ENCODE assay signal across 9 mouse cellular contexts in the genomic region with DNA sequence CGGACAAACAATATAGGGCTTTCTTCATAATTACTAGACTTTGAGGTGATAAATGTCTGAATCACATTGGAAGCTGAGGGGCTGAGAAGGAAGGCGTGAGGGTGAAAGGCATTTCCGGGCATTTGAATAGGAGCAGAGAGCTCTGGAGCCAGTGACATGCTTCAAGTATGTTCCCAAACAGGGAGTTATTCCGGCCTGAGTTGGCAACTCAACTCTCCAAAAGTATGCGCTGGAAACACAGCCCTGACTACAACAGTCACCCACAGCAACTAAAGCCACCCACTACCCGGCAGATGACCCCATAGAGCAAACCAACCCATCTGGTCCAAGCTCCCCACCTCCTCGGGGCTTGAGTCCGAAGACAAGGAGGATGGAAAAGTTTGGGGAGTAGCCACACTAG. TPM values are rescaled to one million over a fixed set of nuclear protein-coding genes. Genes with fewer than 3 reads are reported as not detected.
A peak's percentile ranks its signal among the peaks of the same experiment; 100 is the strongest.
DNase-seq lines count a peak whose midpoint lies in the region; ATAC-seq and TF ChIP-seq lines count a peak whose summit lies in the region.
"Had no signal": no experiment of that assay in that cellular context is flagged by ENCODE, and none has a peak within 500 bp of the region (broad histone marks: within the 10 kb centered on the region; RNA-seq: fewer than 3 reads in every experiment).

No protein-coding gene starts in this region.

- H3K9me3 ChIP-seq in kidney, embryonic 14.5 days (ENCODE audit: control insufficient read depth, low read length) = no peaks in the 10 kb centered on the region
- H3K9me3 ChIP-seq in limb, embryonic 11.5 days (ENCODE audit: control insufficient read depth, low read length) = no peaks in the 10 kb centered on the region
- H3K9me3 ChIP-seq in neural tube, embryonic 12.5 days = no peaks in the 10 kb centered on the region

- H3K9ac ChIP-seq in kidney, embryonic 14.5 days (ENCODE audit: low read depth, low read length) = no peak overlapping the region
- no peak overlapping the region for H3K9ac ChIP-seq in limb, embryonic 11.5 days (ENCODE audit: low read length)
- H3K9ac ChIP-seq in neural tube, embryonic 12.5 days = no peak overlapping the region

- no peak for TF ChIP-seq CTCF in cerebellum, adult 2 months (IDR thresholded peaks at IDR 0.05; ENCODE audit: borderline replicate concordance, insufficient read depth, low read depth, low read length)

- H3K4me2 ChIP-seq in kidney, embryonic 14.5 days (replicated peaks; ENCODE audit: low read depth, low read length) = peak overlapping the region; percentile 51
- H3K4me2 ChIP-seq in limb, embryonic 11.5 days (ENCODE audit: low read depth, severe bottlenecking) = peak overlapping the region; percentile 48
- H3K4me2 ChIP-seq in neural tube, embryonic 12.5 days (replicated peaks) = peak overlapping the region; percentile 66

- no peak for ATAC-seq in kidney, embryonic 14.5 days (ENCODE audit: low FRiP score, low TSS enrichment)
- ATAC-seq in limb, embryonic 11.5 days (ENCODE audit: insufficient number of reproducible peaks, low FRiP score, low TSS enrichment, low read depth) = no peak
- no peak for ATAC-seq in neural tube, embryonic 12.5 days (ENCODE audit: low FRiP score, low read depth)

- H3K27me3 ChIP-seq in kidney, embryonic 14.5 days (ENCODE audit: control insufficient read depth, insufficient read depth, low read length) = no peaks in the 10 kb centered on the region; the same call in none of the 2 replicates
- H3K27me3 ChIP-seq in limb, embryonic 11.5 days (ENCODE audit: control insufficient read depth, insufficient read depth, low read length) = peaks cover 12% of the 10 kb centered on the region
- H3K27me3 ChIP-seq in neural tube, embryonic 12.5 days (replicated peaks) = peaks cover 15% of the 10 kb centered on the region
- no peaks in the 10 kb centered on the region for H3K27me3 ChIP-seq in cerebellum, adult 2 months (ENCODE audit: control insufficient read depth, insufficient read depth, low read length)

- 39% methylated on average over 8 of the region's 8 CpGs for WGBS in kidney, embryonic 14.5 days
- 43% methylated on average over 8 of the region's 8 CpGs for WGBS in limb, embryonic 11.5 days
- WGBS in neural tube, embryonic 12.5 days = 46% methylated on average over 8 of the region's 8 CpGs
- WGBS in cerebellum, adult 2 months = 45% methylated on average over 8 of the region's 8 CpGs

- DNase-seq in kidney, adult 8-10 months = no peak
- DNase-seq in heart, adult 9 months (ENCODE audit: low spot score in 2 of 2) = peak; percentile 3 to 13
- DNase-seq in limb, embryonic 11.5 days (ENCODE audit: low spot score) = peak; percentile 21
- DNase-seq in cerebellum, adult 2 months = no peak
- DNase-seq in yolk sac, embryonic 10.5 days (ENCODE audit: low spot score) = no peak
- DNase-seq in spleen, postnatal 14 days (ENCODE audit: low spot score in 2 of 2) = no peak
- DNase-seq: cerebellum, adult 9-10 months had no signal

- H3K27ac ChIP-seq in kidney, embryonic 14.5 days (ENCODE audit: low read depth, low read length) = no peak overlapping the region
- no peak overlapping the region for H3K27ac ChIP-seq in limb, embryonic 11.5 days (replicated peaks; ENCODE audit: low read depth, low read length)
- no peak overlapping the region for H3K27ac ChIP-seq in neural tube, embryonic 12.5 days
- no peak overlapping the region for H3K27ac ChIP-seq in cerebellum, adult 2 months (ENCODE audit: insufficient read depth, low read length)

- peak overlapping the region; percentile 26; the same call in 1 of the 2 replicates for H3K4me3 ChIP-seq in kidney, embryonic 14.5 days (ENCODE audit: low read length)
- H3K4me3 ChIP-seq in limb, embryonic 11.5 days (ENCODE audit: low read depth, low read length) = no peak overlapping the region; the same call in 1 of the 2 replicates
- peak overlapping the region; percentile 27 for H3K4me3 ChIP-seq in neural tube, embryonic 12.5 days
- no peak overlapping the region for H3K4me3 ChIP-seq in cerebellum, adult 2 months (replicated peaks; ENCODE audit: insufficient read depth, low read depth, low read length)

- no peaks in the 10 kb centered on the region for H3K36me3 ChIP-seq in kidney, embryonic 14.5 days (ENCODE audit: control insufficient read depth, insufficient read depth, low read length)
- no peaks in the 10 kb centered on the region for H3K36me3 ChIP-seq in limb, embryonic 11.5 days (ENCODE audit: control insufficient read depth, insufficient read depth, low read length)
- no peaks in the 10 kb centered on the region for H3K36me3 ChIP-seq in neural tube, embryonic 12.5 days

- TF ChIP-seq POLR2A in cerebellum, adult 2 months (IDR thresholded peaks at IDR 0.05; ENCODE audit: borderline replicate concordance, insufficient read depth, low read length) = no peak

- H3K4me1 ChIP-seq in kidney, embryonic 14.5 days (ENCODE audit: control insufficient read depth, insufficient read depth, low read length) = no peaks in the 10 kb centered on the region
- no peaks in the 10 kb centered on the region for H3K4me1 ChIP-seq in limb, embryonic 11.5 days (ENCODE audit: control insufficient read depth, insufficient read depth, low read length)
- peaks cover 6% of the 10 kb centered on the region; the same call in 1 of the 2 replicates for H3K4me1 ChIP-seq in neural tube, embryonic 12.5 days
- H3K4me1 ChIP-seq in cerebellum, adult 2 months (ENCODE audit: control insufficient read depth, insufficient read depth, low read length) = no peaks in the 10 kb centered on the region

RNA-seq across cellular contexts. Expression of a gene that starts 0.4 kb away (rescaled TPM):
- not detected in 2 replicates for polyA plus RNA-seq in kidney, embryonic 14.5 days (2014; fragmentation: Nextera tagmentation; extraction: Ambion mirVana)
- not detected in 2 replicates for polyA plus RNA-seq in limb, embryonic 11.5 days (2014; fragmentation: Nextera tagmentation; extraction: Ambion mirVana)
- polyA plus RNA-seq in neural tube, embryonic 12.5 days (2016; fragmentation: Nextera tagmentation; extraction: Ambion mirVana) = not detected in 2 replicates
- not detected in 2 replicates for polyA plus RNA-seq in cerebellum, adult 2 months (2012; rRNA removed)

RNA-seq across cellular contexts. Expression of a gene that starts 46.8 kb away (rescaled TPM):
- polyA plus RNA-seq in kidney, embryonic 14.5 days (2014; fragmentation: Nextera tagmentation; extraction: Ambion mirVana) = not detected in 2 replicates
- polyA plus RNA-seq in limb, embryonic 11.5 days (2014; fragmentation: Nextera tagmentation; extraction: Ambion mirVana) = 0.17 and 0.37 TPM in 2 replicates
- 0.22 TPM in 1 of 2 replicates, not detected in the other for polyA plus RNA-seq in neural tube, embryonic 12.5 days (2016; fragmentation: Nextera tagmentation; extraction: Ambion mirVana)
- 0.11 TPM in 1 of 2 replicates, not detected in the other for polyA plus RNA-seq in cerebellum, adult 2 months (2012; rRNA removed)

Comparison
In these comparisons a context has a peak if more than half of its experiments do, and no peak if none do; other contexts are left out.
1. H3K4me3 ChIP-seq: peak in kidney, embryonic 14.5 days (single experiment) and neural tube, embryonic 12.5 days (single experiment); none in limb, embryonic 11.5 days (single experiment) and cerebellum, adult 2 months (single experiment).
2. DNase-seq: peak in heart, adult 9 months (2 of 2) and limb, embryonic 11.5 days (single experiment); none in kidney, adult 8-10 months (0 of 2), cerebellum, adult 2 months (0 of 2), yolk sac, embryonic 10.5 days (single experiment) and spleen, postnatal 14 days (0 of 2).
3. Peak in every context shown above with its lines, with median percentiles within 50 percentile points of each other: H3K4me2 ChIP-seq.